Mouse (Mus musculus): Measurements from ENCODE around the gene Clic3.

DNA sequence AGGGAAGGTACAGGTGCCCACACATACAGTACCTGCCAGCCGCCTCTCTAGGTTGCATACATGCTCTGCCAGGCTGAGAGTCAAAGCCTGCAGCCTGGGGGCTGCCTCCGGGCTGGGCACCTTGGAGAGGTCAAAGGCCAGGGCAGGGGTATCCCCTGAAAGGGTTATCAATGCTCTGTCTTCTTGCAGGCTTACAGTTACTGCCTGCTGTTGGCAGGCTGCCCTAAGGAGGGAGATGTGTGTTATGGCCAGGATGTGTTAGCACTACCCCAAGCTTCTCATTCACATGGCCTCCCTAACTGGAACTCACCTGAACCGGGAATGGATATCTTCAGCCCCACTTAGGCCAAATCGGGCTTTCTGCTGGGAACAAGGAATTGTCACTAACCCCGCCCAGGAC lies 3.5 kb downstream of the Clic3 start:
- TF ChIP-seq CTCF (IDR thresholded peaks at IDR 0.05; ENCODE audit: borderline replicate concordance, control insufficient read depth, extremely low read depth, insufficient read depth, low read length, poor library complexity) (no peak), POLR2A (IDR thresholded peaks at IDR 0.05; ENCODE audit: control insufficient read depth, extremely low read depth, insufficient read depth, low read length, poor library complexity) (no peak)

Data from thymus, adult 2 months (tissue).